Mouse (Mus musculus): Measurements from ENCODE around the gene Peli2. TPM values are rescaled to one million over a fixed set of nuclear protein-coding genes. Genes with fewer than 3 reads are reported as not detected.

The Peli2 gene
- polyA plus RNA-seq, 1 experiment from 2014 or later, result 5.1 TPM

- Histone ChIP-seq H3K4me2 (ENCODE audit: low read length) (no peak overlapping the region), H3K36me3 (ENCODE audit: control insufficient read depth, insufficient read depth, low read length) (no peaks in the 10 kb centered on the region), H3K27ac (ENCODE audit: low read depth, low read length) (no peak overlapping the region), H3K4me1 (ENCODE audit: control insufficient read depth, insufficient read depth, low read length) (no peaks in the 10 kb centered on the region), H3K27me3 (replicated peaks; ENCODE audit: control insufficient read depth, insufficient read depth, low read length) (no peaks in the 10 kb centered on the region), H3K4me3 (ENCODE audit: low read depth, low read length) (no peak overlapping the region), H3K9ac (ENCODE audit: low read length) (no peak overlapping the region), H3K9me3 (replicated peaks; ENCODE audit: control insufficient read depth, low read length) (no peaks in the 10 kb centered on the region)
- ATAC-seq (no peak), DNase-seq (ENCODE audit: low spot score) (no peak)
- WGBS, result 69% methylated on average over 18 of the region's 18 CpGs
Measured at GRCm38 (mm10) chr14:48323771-48324459, 203.3 kb downstream of the Peli2 start.

- no peaks in the 10 kb centered on the region for H3K9me3 ChIP-seq (replicated peaks; ENCODE audit: control insufficient read depth, low read length)
- H3K4me1 ChIP-seq (ENCODE audit: control insufficient read depth, insufficient read depth, low read length), result no peaks in the 10 kb centered on the region
- no peak overlapping the region for H3K9ac ChIP-seq (ENCODE audit: low read length)
- no peak overlapping the region for H3K4me2 ChIP-seq (ENCODE audit: low read length)
- ATAC-seq, result no peak
- H3K4me3 ChIP-seq (ENCODE audit: low read depth, low read length), result no peak overlapping the region
- DNase-seq (ENCODE audit: low spot score), result no peak
- H3K27ac ChIP-seq (ENCODE audit: low read depth, low read length), result no peak overlapping the region
- H3K36me3 ChIP-seq (ENCODE audit: control insufficient read depth, insufficient read depth, low read length), result no peaks in the 10 kb centered on the region
- H3K27me3 ChIP-seq (replicated peaks; ENCODE audit: control insufficient read depth, insufficient read depth, low read length), result no peaks in the 10 kb centered on the region
- 89% methylated on average over 4 of the region's 4 CpGs for WGBS
Measured at GRCm38 (mm10) chr14:48324460-48324850, 203.8 kb downstream of the Peli2 start.

- DNase-seq (ENCODE audit: low spot score) (no peak), ATAC-seq (no peak)
- Histone ChIP-seq H3K36me3 (ENCODE audit: control insufficient read depth, insufficient read depth, low read length) (no peaks in the 10 kb centered on the region), H3K4me2 (ENCODE audit: low read length) (no peak overlapping the region), H3K9me3 (replicated peaks; ENCODE audit: control insufficient read depth, low read length) (no peaks in the 10 kb centered on the region), H3K27me3 (replicated peaks; ENCODE audit: control insufficient read depth, insufficient read depth, low read length) (no peaks in the 10 kb centered on the region), H3K9ac (ENCODE audit: low read length) (no peak overlapping the region), H3K4me3 (ENCODE audit: low read depth, low read length) (no peak overlapping the region), H3K27ac (ENCODE audit: low read depth, low read length) (no peak overlapping the region), H3K4me1 (ENCODE audit: control insufficient read depth, insufficient read depth, low read length) (peaks cover 13% of the 10 kb centered on the region)
- WGBS, result 78% methylated on average over 3 of the region's 3 CpGs
Measured at GRCm38 (mm10) chr14:48327746-48328145, 207.1 kb downstream of the Peli2 start.

GRCm38 (mm10) chr14:48329716-48330365, 209.2 kb downstream of the Peli2 start:
- H3K36me3 ChIP-seq (ENCODE audit: control insufficient read depth, insufficient read depth, low read length), result no peaks in the 10 kb centered on the region
- ATAC-seq (no peak), DNase-seq (ENCODE audit: low spot score) (no peak)
- H3K9me3 ChIP-seq (replicated peaks; ENCODE audit: control insufficient read depth, low read length), result no peaks in the 10 kb centered on the region
- 84% methylated on average over 12 of the region's 12 CpGs for WGBS
- no peak overlapping the region for H3K4me3 ChIP-seq (ENCODE audit: low read depth, low read length)
- no peak overlapping the region for H3K9ac ChIP-seq (ENCODE audit: low read length)
- no peaks in the 10 kb centered on the region for H3K27me3 ChIP-seq (replicated peaks; ENCODE audit: control insufficient read depth, insufficient read depth, low read length)
- peaks cover 20% of the 10 kb centered on the region for H3K4me1 ChIP-seq (ENCODE audit: control insufficient read depth, insufficient read depth, low read length)
- no peak overlapping the region for H3K27ac ChIP-seq (ENCODE audit: low read depth, low read length)
- no peak overlapping the region for H3K4me2 ChIP-seq (ENCODE audit: low read length)
